Mouse (Mus musculus) olfactory bulb, adult 2 months (tissue): ENCODE data around the gene Aloxe3.

ENCODE experiments used
- CTCF ChIP-seq: fragments of 200-500 bp; IDR thresholded peaks from 2 replicates; pipeline ENCODE4 v1.5.1; 2012; ENCODE audit warnings: low read depth, mild to moderate bottlenecking, low read length, moderate library complexity; ENCODE audit not compliant: insufficient read depth
- POLR2A ChIP-seq: fragments of 200-500 bp; IDR thresholded peaks from 2 replicates; pipeline ENCODE4 v1.6.1; 2012; ENCODE audit warnings: mild to moderate bottlenecking, low read depth, low read length, moderate library complexity; ENCODE audit not compliant: insufficient read depth

- TF ChIP-seq POLR2A (no peak), CTCF (no peak)
These were observed 22.6 kb upstream of the Aloxe3 start for GRCm38 (mm10) chr11:69103121-69103520.
